Mouse (Mus musculus): ENCODE measurements around the gene Olfr498. TPM values are rescaled to one million over a fixed set of nuclear protein-coding genes. Genes with fewer than 3 reads are reported as not detected.

The Olfr498 gene
- not detected in 2 replicates for polyA plus RNA-seq (2012; rRNA removed)

GRCm38 (mm10) chr7:108465026-108465425, at the start of gene Olfr498:
Gene Olfr498 (plus strand): TSS chr7:108465326.
- TF ChIP-seq CTCF (IDR thresholded peaks at IDR 0.05; ENCODE audit: borderline replicate concordance, insufficient read depth, low read depth, low read length) (no peak), POLR2A (IDR thresholded peaks at IDR 0.05; ENCODE audit: borderline replicate concordance, insufficient read depth, low read length) (no peak)
- no peaks in the 10 kb centered on the region for H3K27me3 ChIP-seq (ENCODE audit: control insufficient read depth, insufficient read depth, low read length)
- no peak within 1 kb of the TSS for H3K4me3 ChIP-seq (replicated peaks; ENCODE audit: insufficient read depth, low read depth, low read length)
- 96% methylated on average over 1 of the region's 1 CpGs for WGBS
- no peaks in the 10 kb centered on the region for H3K4me1 ChIP-seq (ENCODE audit: control insufficient read depth, insufficient read depth, low read length)
- DNase-seq = no peak
- H3K27ac ChIP-seq (ENCODE audit: insufficient read depth, low read length) = no peak within 1 kb of the TSS

GRCm38 (mm10) chr7:108420121-108420520, 45.0 kb upstream of the Olfr498 start, which contains the start of gene Olfr497:
Gene Olfr497 (plus strand): TSS chr7:108420421.
- WGBS = 79% methylated on average over 2 of the region's 2 CpGs
- no peak within 1 kb of the TSS for H3K4me3 ChIP-seq (replicated peaks; ENCODE audit: insufficient read depth, low read depth, low read length)
- no peaks in the 10 kb centered on the region for H3K27me3 ChIP-seq (ENCODE audit: control insufficient read depth, insufficient read depth, low read length)
- DNase-seq = no peak
- no peaks in the 10 kb centered on the region for H3K4me1 ChIP-seq (ENCODE audit: control insufficient read depth, insufficient read depth, low read length)
- H3K27ac ChIP-seq (ENCODE audit: insufficient read depth, low read length) = no peak within 1 kb of the TSS
- TF ChIP-seq CTCF (IDR thresholded peaks at IDR 0.05; ENCODE audit: borderline replicate concordance, insufficient read depth, low read depth, low read length) = no peak
- TF ChIP-seq POLR2A (IDR thresholded peaks at IDR 0.05; ENCODE audit: borderline replicate concordance, insufficient read depth, low read length) = no peak

Other genes with a start within 250 kb of the Olfr498 start
- not detected in 2 replicates for gene Olfr488, start 207.0 kb upstream of the Olfr498 start, polyA plus RNA-seq (2012; rRNA removed)
- not detected in 2 replicates for gene Olfr490, start 176.4 kb upstream of the Olfr498 start, polyA plus RNA-seq (2012; rRNA removed)
- gene Olfr491, start 151.9 kb upstream of the Olfr498 start, polyA plus RNA-seq (2012; rRNA removed) = not detected in 2 replicates
- gene Olfr492, start 141.7 kb upstream of the Olfr498 start, polyA plus RNA-seq (2012; rRNA removed) = not detected in 2 replicates
- gene Olfr493, start 118.3 kb upstream of the Olfr498 start, polyA plus RNA-seq (2012; rRNA removed) = not detected in 2 replicates
- gene Olfr494, start 100.0 kb upstream of the Olfr498 start, polyA plus RNA-seq (2012; rRNA removed) = not detected in 2 replicates
- not detected in 2 replicates for gene Olfr495, start 72.2 kb upstream of the Olfr498 start, polyA plus RNA-seq (2012; rRNA removed)
- not detected in 2 replicates for gene Olfr497, start 44.9 kb upstream of the Olfr498 start, polyA plus RNA-seq (2012; rRNA removed)
- gene Olfr502, start 59.7 kb downstream of the Olfr498 start, polyA plus RNA-seq (2012; rRNA removed) = not detected in 2 replicates
- not detected in 2 replicates for gene Olfr503, start 79.2 kb downstream of the Olfr498 start, polyA plus RNA-seq (2012; rRNA removed)
- gene Olfr504, start 100.5 kb downstream of the Olfr498 start, polyA plus RNA-seq (2012; rRNA removed) = not detected in 2 replicates
- not detected in 2 replicates for gene Olfr506, start 145.5 kb downstream of the Olfr498 start, polyA plus RNA-seq (2012; rRNA removed)
- gene Olfr507, start 156.5 kb downstream of the Olfr498 start, polyA plus RNA-seq (2012; rRNA removed) = not detected in 2 replicates
- not detected in 2 replicates for gene Olfr508, start 164.7 kb downstream of the Olfr498 start, polyA plus RNA-seq (2012; rRNA removed)
- gene Olfr509, start 186.6 kb downstream of the Olfr498 start, polyA plus RNA-seq (2012; rRNA removed) = not detected in 2 replicates
- not detected in 2 replicates for gene Olfr510, start 201.1 kb downstream of the Olfr498 start, polyA plus RNA-seq (2012; rRNA removed)
- not detected in 2 replicates for gene Olfr512, start 248.0 kb downstream of the Olfr498 start, polyA plus RNA-seq (2012; rRNA removed)